Mouse (Mus musculus): Measurements from ENCODE around the gene Ndufa8.

Ndufa8 gene

GRCm38 (mm10) chr2:36040872-36041271 lies 8.3 kb downstream of the Ndufa8 start:
- DNase-seq, result no peak

GRCm38 (mm10) chr2:36039297-36039985 lies 9.8 kb downstream of the Ndufa8 start:
- no peak for DNase-seq

- no peak for DNase-seq
Measured at GRCm38 (mm10) chr2:36035413-36036081, 13.7 kb downstream of the Ndufa8 start.

- DNase-seq, result no peak
Measured at GRCm38 (mm10) chr2:36034898-36035297, 14.3 kb downstream of the Ndufa8 start.

GRCm38 (mm10) chr2:36033966-36034365 lies 15.2 kb downstream of the Ndufa8 start:
- DNase-seq, result no peak

- no peak for DNase-seq
Measured at GRCm38 (mm10) chr2:36032884-36033283, 16.3 kb downstream of the Ndufa8 start.

- no peak for DNase-seq
Measured at GRCm38 (mm10) chr2:36023291-36023690, 25.9 kb downstream of the Ndufa8 start.

GRCm38 (mm10) chr2:36021385-36022159 lies 27.6 kb downstream of the Ndufa8 start:
- peak; percentile 71 for DNase-seq

GRCm38 (mm10) chr2:36013010-36013409 lies 36.2 kb downstream of the Ndufa8 start:
- DNase-seq, result no peak

- no peak for DNase-seq
Measured at GRCm38 (mm10) chr2:36011331-36011825, 37.8 kb downstream of the Ndufa8 start.

- DNase-seq, result no peak
Measured at GRCm38 (mm10) chr2:36010579-36010978, 38.6 kb downstream of the Ndufa8 start.

- DNase-seq, result peak; percentile 57 to 67
Measured at GRCm38 (mm10) chr2:36009386-36009785, 39.8 kb downstream of the Ndufa8 start.

GRCm38 (mm10) chr2:36008071-36008470 lies 41.1 kb downstream of the Ndufa8 start:
- peak; percentile 20 to 54 for DNase-seq

GRCm38 (mm10) chr2:36002188-36002587 lies 47.0 kb downstream of the Ndufa8 start:
- DNase-seq, result no peak

GRCm38 (mm10) chr2:36000390-36000789 lies 48.8 kb downstream of the Ndufa8 start:
- no peak for DNase-seq

GRCm38 (mm10) chr2:35999212-35999611 lies 50.0 kb downstream of the Ndufa8 start:
- no peak for DNase-seq

GRCm38 (mm10) chr2:35998416-35998815 lies 50.8 kb downstream of the Ndufa8 start:
- no peak for DNase-seq

- no peak for DNase-seq
Measured at GRCm38 (mm10) chr2:35996753-35997152, 52.5 kb downstream of the Ndufa8 start.

GRCm38 (mm10) chr2:35994303-35994702 lies 54.9 kb downstream of the Ndufa8 start:
- DNase-seq, result no peak

GRCm38 (mm10) chr2:35993481-35993880 lies 55.7 kb downstream of the Ndufa8 start:
- no peak for DNase-seq

GRCm38 (mm10) chr2:35992259-35992658 lies 56.9 kb downstream of the Ndufa8 start:
- no peak for DNase-seq

Measured in cerebellum, postnatal 36 days (tissue).